Mouse (Mus musculus): ENCODE measurements at regions not wholly inside any gene's neighbourhood (a gene's known extent, or its start where the extent isn't known, plus 50 kb on each side); places are given as distances from the start of the nearest gene placed in this dataset.

DNA sequence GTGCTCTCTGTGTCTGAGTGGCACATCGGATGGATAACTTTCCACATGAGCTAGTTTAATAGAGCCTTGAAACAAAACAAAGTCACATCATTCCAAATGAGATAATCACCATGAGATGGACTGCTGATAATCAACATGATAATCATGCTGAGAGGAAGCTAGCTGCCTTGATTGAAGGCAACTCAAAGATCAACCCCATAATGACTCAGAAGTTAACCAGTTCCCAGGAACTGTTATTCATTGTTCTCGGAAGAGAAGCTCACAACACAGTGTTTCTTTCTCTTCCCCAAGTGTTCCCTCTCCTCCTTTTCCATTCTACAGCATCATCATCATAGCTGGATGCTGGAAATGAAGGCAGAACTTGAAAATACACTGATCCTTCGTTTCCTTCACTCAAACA, 674.9 kb upstream of the Adgra3 start:
- no peak overlapping the region for H3K4me3 ChIP-seq
- H3K36me3 ChIP-seq (replicated peaks): no peaks in the 10 kb centered on the region
- H3K9me3 ChIP-seq: no peaks in the 10 kb centered on the region
- no peak overlapping the region for H3K27ac ChIP-seq (replicated peaks)
- no peaks in the 10 kb centered on the region for H3K27me3 ChIP-seq (replicated peaks; ENCODE audit: low read depth, poor library complexity, severe bottlenecking)
- DNase-seq (ENCODE audit: low spot score): no peak
- no peaks in the 10 kb centered on the region for H3K4me1 ChIP-seq
- WGBS: 70% methylated on average over 3 of the region's 3 CpGs

GRCm38 (mm10) chr5:50728337-50729003, 669.7 kb upstream of the Adgra3 start:
- DNase-seq (ENCODE audit: low spot score): no peak
- WGBS: 68% methylated on average over 1 of the region's 1 CpGs
- Histone ChIP-seq H3K27me3 (replicated peaks; ENCODE audit: low read depth, poor library complexity, severe bottlenecking) (no peaks in the 10 kb centered on the region), H3K4me3 (no peak overlapping the region), H3K9me3 (no peaks in the 10 kb centered on the region), H3K4me1 (no peaks in the 10 kb centered on the region), H3K36me3 (replicated peaks) (no peaks in the 10 kb centered on the region), H3K27ac (replicated peaks) (no peak overlapping the region)

DNA sequence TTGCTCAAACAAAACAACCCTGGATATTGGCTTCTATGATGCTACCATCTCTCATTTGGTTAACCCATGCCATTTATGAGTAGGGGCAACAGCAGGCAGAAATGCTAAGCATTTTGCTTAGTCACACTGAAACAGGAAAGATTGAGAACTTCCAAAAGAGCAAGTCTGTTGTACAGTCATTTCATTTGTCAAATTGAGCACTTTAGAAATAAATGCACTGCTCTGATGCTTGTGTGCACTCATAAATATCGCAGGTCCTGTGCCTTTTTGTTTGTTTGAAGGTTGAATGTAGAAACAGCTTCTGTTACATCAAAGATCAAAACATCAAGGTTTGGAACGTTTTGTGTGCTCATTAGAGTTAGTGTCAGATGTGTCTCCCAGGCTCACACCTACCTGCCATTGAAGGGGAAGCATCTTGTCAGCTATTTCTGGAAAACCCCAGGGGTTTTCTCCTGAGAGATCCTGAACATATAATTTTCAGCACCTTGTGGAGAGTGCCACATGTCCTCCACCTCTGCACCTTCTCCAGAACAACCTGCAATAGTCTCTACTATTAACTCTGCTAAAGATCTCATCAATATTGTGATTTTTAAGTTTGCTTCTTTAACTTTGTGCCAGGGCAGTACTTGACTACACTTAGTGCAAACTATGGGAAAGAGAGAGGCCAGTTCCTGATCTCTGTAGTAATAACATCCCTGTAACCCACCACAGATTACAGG, 648.3 kb upstream of the Adgra3 start:
- no peak for DNase-seq (ENCODE audit: low spot score)
- no peaks in the 10 kb centered on the region for H3K27me3 ChIP-seq (replicated peaks; ENCODE audit: low read depth, poor library complexity, severe bottlenecking)
- H3K4me3 ChIP-seq: no peak overlapping the region
- H3K9me3 ChIP-seq: no peaks in the 10 kb centered on the region
- no peaks in the 10 kb centered on the region for H3K4me1 ChIP-seq
- H3K36me3 ChIP-seq (replicated peaks): no peaks in the 10 kb centered on the region
- H3K27ac ChIP-seq (replicated peaks): no peak overlapping the region
- WGBS: 70% methylated on average over 2 of the region's 2 CpGs

- Histone ChIP-seq H3K4me1 (no peaks in the 10 kb centered on the region), H3K27ac (replicated peaks) (no peak overlapping the region), H3K36me3 (replicated peaks) (no peaks in the 10 kb centered on the region), H3K27me3 (replicated peaks; ENCODE audit: low read depth, poor library complexity, severe bottlenecking) (no peaks in the 10 kb centered on the region), H3K9me3 (no peaks in the 10 kb centered on the region), H3K4me3 (no peak overlapping the region)
- DNase-seq (ENCODE audit: low spot score): no peak
- WGBS: 8% methylated on average over 2 of the region's 2 CpGs
Measured at GRCm38 (mm10) chr5:50698084-50698483, 639.3 kb upstream of the Adgra3 start.

DNA sequence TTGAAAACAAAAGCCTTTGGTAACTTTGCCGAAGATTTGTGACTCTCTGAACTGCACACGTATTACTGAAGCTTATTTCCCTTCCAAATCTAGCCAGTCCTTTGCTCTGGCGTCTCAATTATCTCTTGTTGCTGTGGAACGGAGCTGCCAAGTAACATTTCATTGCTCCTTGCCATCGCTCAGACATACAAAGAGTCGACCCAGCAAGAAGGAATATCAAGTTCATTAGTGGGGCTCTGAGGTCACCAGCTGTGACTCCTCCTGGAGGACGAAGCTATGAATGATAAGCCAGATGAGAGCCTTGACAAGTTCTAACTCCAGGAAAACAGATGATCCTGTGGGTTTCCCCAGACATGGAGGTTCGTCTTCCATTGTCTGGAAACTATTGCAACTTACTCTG, 638.8 kb upstream of the Adgra3 start:
- no peak for DNase-seq (ENCODE audit: low spot score)

DNA sequence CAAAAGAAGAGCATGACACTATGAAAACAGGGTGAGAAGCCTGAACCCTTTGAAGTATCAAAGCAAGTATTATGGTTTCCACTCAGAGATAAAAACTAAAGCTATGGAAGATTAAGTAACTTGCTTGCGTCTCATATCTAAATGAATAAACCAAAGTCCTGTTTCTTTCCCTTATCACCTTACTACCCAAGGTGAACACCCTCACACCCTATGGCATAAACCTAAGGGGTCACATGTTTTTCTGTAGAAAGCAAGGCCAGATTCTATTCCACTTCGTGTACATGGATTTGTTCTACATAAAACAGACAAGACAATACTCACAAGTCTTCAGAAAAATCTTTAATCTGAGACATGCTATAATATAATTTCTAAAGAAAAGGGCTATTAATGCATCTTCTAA, 629.6 kb upstream of the Adgra3 start:
- no peak overlapping the region for H3K4me3 ChIP-seq
- no peaks in the 10 kb centered on the region for H3K27me3 ChIP-seq (replicated peaks; ENCODE audit: low read depth, poor library complexity, severe bottlenecking)
- H3K9me3 ChIP-seq: no peaks in the 10 kb centered on the region
- H3K27ac ChIP-seq (replicated peaks): no peak overlapping the region
- H3K4me1 ChIP-seq: no peaks in the 10 kb centered on the region
- 78% methylated on average over 2 of the region's 2 CpGs for WGBS
- no peak for DNase-seq (ENCODE audit: low spot score)
- H3K36me3 ChIP-seq (replicated peaks): no peaks in the 10 kb centered on the region

More for the DNA sequence above, 638.8 kb upstream of the Adgra3 start:
- no peak overlapping the region for H3K4me3 ChIP-seq
- H3K36me3 ChIP-seq (replicated peaks): no peaks in the 10 kb centered on the region
- no peaks in the 10 kb centered on the region for H3K4me1 ChIP-seq
- H3K27me3 ChIP-seq (replicated peaks; ENCODE audit: low read depth, poor library complexity, severe bottlenecking): no peaks in the 10 kb centered on the region
- H3K9me3 ChIP-seq: no peaks in the 10 kb centered on the region
- 55% methylated on average over 8 of the region's 8 CpGs for WGBS
- H3K27ac ChIP-seq (replicated peaks): no peak overlapping the region

DNA sequence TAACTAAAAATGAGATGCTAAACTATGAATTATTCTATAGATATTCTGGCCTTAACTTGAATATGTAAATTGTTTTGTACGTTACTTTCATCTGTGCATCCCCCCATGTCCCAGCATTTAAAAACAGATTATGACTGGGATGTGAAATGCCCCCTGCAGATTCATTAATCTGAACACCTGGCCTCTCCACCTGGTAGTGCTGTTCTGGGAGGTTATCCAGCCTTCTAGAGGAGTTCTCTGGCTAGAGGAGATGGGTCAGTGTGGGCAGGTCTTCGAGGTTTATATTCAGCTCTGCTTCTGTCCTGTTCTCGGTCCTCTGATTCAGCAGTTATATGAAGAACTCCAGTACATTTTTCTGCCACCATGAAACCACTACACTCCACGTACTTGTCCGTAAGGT, 625.2 kb upstream of the Adgra3 start:
- no peaks in the 10 kb centered on the region for H3K9me3 ChIP-seq
- WGBS: 87% methylated on average over 5 of the region's 5 CpGs

GRCm38 (mm10) chr5:50636539-50636938, 577.7 kb upstream of the Adgra3 start:
- H3K36me3 ChIP-seq (replicated peaks): no peaks in the 10 kb centered on the region
- no peaks in the 10 kb centered on the region for H3K9me3 ChIP-seq
- H3K27me3 ChIP-seq (replicated peaks; ENCODE audit: low read depth, poor library complexity, severe bottlenecking): no peaks in the 10 kb centered on the region
- no peak overlapping the region for H3K4me3 ChIP-seq
- DNase-seq (ENCODE audit: low spot score): no peak
- no peaks in the 10 kb centered on the region for H3K4me1 ChIP-seq
- no peak overlapping the region for H3K27ac ChIP-seq (replicated peaks)

More for the DNA sequence above, 625.2 kb upstream of the Adgra3 start:
- Histone ChIP-seq H3K4me1 (no peaks in the 10 kb centered on the region), H3K27ac (replicated peaks) (no peak overlapping the region), H3K36me3 (replicated peaks) (no peaks in the 10 kb centered on the region), H3K4me3 (no peak overlapping the region), H3K27me3 (replicated peaks; ENCODE audit: low read depth, poor library complexity, severe bottlenecking) (no peaks in the 10 kb centered on the region)
- DNase-seq (ENCODE audit: low spot score): no peak

GRCm38 (mm10) chr5:50626648-50627047, 567.8 kb upstream of the Adgra3 start:
- no peaks in the 10 kb centered on the region for H3K9me3 ChIP-seq
- H3K36me3 ChIP-seq (replicated peaks): no peaks in the 10 kb centered on the region
- no peak overlapping the region for H3K4me3 ChIP-seq
- no peak overlapping the region for H3K27ac ChIP-seq (replicated peaks)
- H3K27me3 ChIP-seq (replicated peaks; ENCODE audit: low read depth, poor library complexity, severe bottlenecking): no peaks in the 10 kb centered on the region
- DNase-seq (ENCODE audit: low spot score): no peak
- no peaks in the 10 kb centered on the region for H3K4me1 ChIP-seq
- 87% methylated on average over 6 of the region's 6 CpGs for WGBS

DNA sequence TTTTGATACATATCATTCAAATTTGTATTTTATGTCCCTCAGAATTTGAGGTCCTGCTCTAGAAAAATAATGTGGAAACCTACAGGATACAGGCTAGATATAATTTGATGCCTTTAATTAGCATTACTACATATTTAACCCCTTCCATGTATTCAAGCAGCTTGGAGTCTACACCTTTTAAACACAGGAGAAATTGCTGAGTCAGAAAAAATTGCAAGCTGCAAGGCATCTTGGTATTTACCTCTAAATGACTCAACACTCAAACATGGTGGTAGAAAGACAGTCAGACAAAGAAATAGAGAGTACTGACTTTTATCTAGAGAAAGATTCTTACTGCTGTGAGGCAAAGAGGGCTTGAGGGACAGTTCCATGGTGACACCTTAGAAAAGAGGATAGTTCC, 565.4 kb upstream of the Adgra3 start:
- Histone ChIP-seq H3K4me1 (no peaks in the 10 kb centered on the region), H3K9me3 (no peaks in the 10 kb centered on the region), H3K4me3 (no peak overlapping the region), H3K27me3 (replicated peaks; ENCODE audit: low read depth, poor library complexity, severe bottlenecking) (no peaks in the 10 kb centered on the region), H3K36me3 (replicated peaks) (no peaks in the 10 kb centered on the region), H3K27ac (replicated peaks) (no peak overlapping the region)
- DNase-seq (ENCODE audit: low spot score): no peak

All from embryonic facial prominence, embryonic 10.5 days (tissue).